Mouse (Mus musculus) intestine, embryonic 15.5 days (tissue): ENCODE results near the gene Ppp2ca. TPM values are rescaled to one million over a fixed set of nuclear protein-coding genes. Genes with fewer than 3 reads are reported as not detected.
"Not testable (repeated sequence)": the region's sequence is repeated elsewhere in the genome, so short reads cannot be mapped to it uniquely, and the experiment has no call there.

Experiments
- ATAC-seq: fragments of 200-750 bp; cut with Nextera tagmentation; 2 replicates; pipeline ENCODE4 v1.8.0; 2017; ENCODE audit warnings: moderate TSS enrichment, moderate library complexity
- H3K27ac ChIP-seq: fragments of 300-500 bp; sonication (generic); 2 replicates; pipeline ENCODE4 v1.5.1; 2015; ENCODE audit warnings: mild to moderate bottlenecking, inconsistent platforms
- H3K27me3 ChIP-seq: fragments of 300-500 bp; sonication (generic); replicated peaks from 2 replicates; pipeline ENCODE4 v1.6.1; 2015; ENCODE audit warnings: inconsistent platforms
- H3K36me3 ChIP-seq: fragments of 300-500 bp; sonication (generic); 2 replicates; pipeline ENCODE4 v1.6.1; 2015; ENCODE audit warnings: inconsistent platforms
- H3K4me1 ChIP-seq: fragments of 300-500 bp; sonication (generic); replicated peaks from 2 replicates; pipeline ENCODE4 v1.6.1; 2015; ENCODE audit warnings: inconsistent platforms
- H3K4me2 ChIP-seq: fragments of 300-500 bp; sonication (generic); replicated peaks from 2 replicates; pipeline ENCODE4 v1.6.1; 2015; ENCODE audit warnings: mild to moderate bottlenecking, inconsistent platforms
- H3K4me3 ChIP-seq: fragments of 300-500 bp; sonication (generic); replicated peaks from 2 replicates; pipeline ENCODE4 v1.5.1; 2015; ENCODE audit warnings: inconsistent platforms
- H3K9ac ChIP-seq: fragments of 300-500 bp; sonication (generic); 2 replicates; pipeline ENCODE4 v1.6.1; 2015; ENCODE audit warnings: inconsistent platforms
- H3K9me3 ChIP-seq: fragments of 300-500 bp; sonication (generic); 2 replicates; pipeline ENCODE4 v1.6.1; 2016; ENCODE audit warnings: inconsistent platforms
- WGBS: fragments of 180-500 bp; shearing (Covaris S2); methylation state at CpG from one replicate; pipeline ENCODE4 v1.1.7; 2015; 5-methylcytosine and 5-hydroxymethylcytosine counted together
- polyA plus RNA-seq: library from polyadenylated mRNA; unstranded; fragments of >200 nt; fragmentation: Nextera tagmentation; extraction: Ambion mirVana; gene quantifications from 2 replicates; pipeline ENCODE4 v1.2.1, GENCODE M21; 2015

The Ppp2ca gene
- polyA plus RNA-seq, 1 experiment from 2014 or later, result 69.3 TPM

DNA sequence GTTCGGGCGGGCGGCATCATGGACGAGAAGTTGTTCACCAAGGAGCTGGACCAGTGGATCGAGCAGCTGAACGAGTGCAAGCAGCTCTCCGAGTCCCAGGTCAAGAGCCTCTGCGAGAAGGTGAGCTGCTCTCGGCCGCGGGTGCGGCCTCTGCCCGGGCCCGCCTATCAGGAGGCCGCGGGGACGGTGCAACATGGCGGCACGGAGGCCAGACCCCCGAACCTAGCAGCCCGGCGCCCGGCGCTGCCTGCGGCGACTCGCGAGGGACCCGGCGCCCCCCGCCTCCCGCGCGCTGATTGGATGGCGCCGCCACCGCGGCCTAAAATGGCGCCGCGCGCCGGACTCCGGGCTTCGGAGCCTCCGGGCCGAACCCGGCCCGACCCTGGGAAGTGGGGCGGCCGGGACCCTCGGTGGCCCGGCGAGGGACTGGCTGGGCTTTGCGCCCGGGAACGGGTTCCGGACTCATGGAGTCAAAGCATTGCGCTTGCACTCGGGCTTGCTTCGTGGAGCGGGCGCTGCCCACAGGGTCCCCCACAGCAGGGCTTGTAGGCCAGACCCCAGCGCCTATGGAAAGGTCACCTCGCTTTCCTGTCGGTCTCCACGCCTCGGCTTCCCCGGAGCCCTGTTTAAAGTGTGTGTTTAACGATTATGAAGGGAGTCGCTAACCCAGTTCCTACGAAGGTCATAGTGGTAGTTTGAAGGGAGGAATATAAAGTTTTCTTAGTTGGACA, 715 bp downstream of the Ppp2ca start:
- peak overlapping the region; percentile 64 for H3K4me2 ChIP-seq
- ATAC-seq, result peak; percentile 79
- H3K9me3 ChIP-seq, result no peaks in the 10 kb centered on the region
- peak overlapping the region; percentile 100 for H3K27ac ChIP-seq
- H3K27me3 ChIP-seq, result no peaks in the 10 kb centered on the region
- H3K4me3 ChIP-seq, result peak overlapping the region; percentile 97
- under 1% methylated on average over 60 of the region's 72 CpGs for WGBS
- H3K36me3 ChIP-seq, result no peaks in the 10 kb centered on the region
- H3K9ac ChIP-seq, result peak overlapping the region; percentile 99
- peaks cover 18% of the 10 kb centered on the region for H3K4me1 ChIP-seq

DNA sequence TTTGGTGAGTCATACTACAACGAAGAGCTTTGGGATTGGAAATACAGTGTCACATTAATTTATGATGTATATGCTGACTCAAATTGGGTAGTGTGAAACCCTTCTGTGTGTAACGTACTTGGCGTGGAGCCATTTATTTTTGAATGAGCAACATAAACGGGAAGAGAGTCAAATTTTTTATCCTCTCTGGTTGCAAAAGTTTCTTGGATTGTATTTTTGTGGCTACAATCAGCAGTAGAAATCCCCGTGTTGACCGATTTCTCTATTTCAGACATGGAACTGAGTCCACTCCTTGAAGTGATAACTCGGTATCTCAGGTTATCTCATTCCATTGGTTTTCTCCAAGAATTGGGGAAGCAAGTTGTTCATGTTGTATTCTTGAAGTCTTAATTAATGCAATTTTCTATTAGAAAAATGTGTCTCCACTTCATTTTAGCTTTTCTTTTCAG, 1.3 kb downstream of the Ppp2ca start:
- Histone ChIP-seq H3K4me1 (peaks cover 16% of the 10 kb centered on the region), H3K27ac (peak overlapping the region; percentile 100), H3K9me3 (no peaks in the 10 kb centered on the region), H3K4me3 (peak overlapping the region; percentile 97), H3K36me3 (no peaks in the 10 kb centered on the region), H3K4me2 (peak overlapping the region; percentile 64), H3K27me3 (no peaks in the 10 kb centered on the region), H3K9ac (peak overlapping the region; percentile 99)
- no peak for ATAC-seq
- under 1% methylated on average over 7 of the region's 7 CpGs for WGBS

DNA sequence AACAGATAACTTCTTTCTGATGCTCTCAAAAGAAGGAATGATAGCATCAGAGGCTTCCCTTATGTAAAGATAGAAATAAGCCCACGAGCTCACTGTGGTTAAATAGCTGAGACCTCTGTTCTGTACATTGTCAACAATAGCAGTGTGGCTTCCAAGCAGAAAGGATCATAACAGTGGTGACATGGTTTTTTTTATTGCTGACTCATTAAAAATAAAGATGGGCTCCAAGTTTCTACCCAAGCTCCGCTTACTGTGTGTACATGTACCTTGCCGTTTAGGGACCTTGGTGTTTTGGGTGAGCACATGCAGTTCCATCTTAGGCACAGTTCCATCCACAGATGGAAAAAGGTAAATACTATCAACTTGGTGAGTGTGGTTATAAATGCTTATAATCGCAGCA, 4.5 kb downstream of the Ppp2ca start:
- Histone ChIP-seq H3K27me3 (no peaks in the 10 kb centered on the region), H3K36me3 (no peaks in the 10 kb centered on the region), H3K9me3 (no peaks in the 10 kb centered on the region), H3K4me2 (no peak overlapping the region), H3K27ac (no peak overlapping the region), H3K4me3 (no peak overlapping the region), H3K4me1 (peaks cover 10% of the 10 kb centered on the region), H3K9ac (no peak overlapping the region)
- ATAC-seq, result no peak
- WGBS, result 66% methylated on average over 4 of the region's 4 CpGs

DNA sequence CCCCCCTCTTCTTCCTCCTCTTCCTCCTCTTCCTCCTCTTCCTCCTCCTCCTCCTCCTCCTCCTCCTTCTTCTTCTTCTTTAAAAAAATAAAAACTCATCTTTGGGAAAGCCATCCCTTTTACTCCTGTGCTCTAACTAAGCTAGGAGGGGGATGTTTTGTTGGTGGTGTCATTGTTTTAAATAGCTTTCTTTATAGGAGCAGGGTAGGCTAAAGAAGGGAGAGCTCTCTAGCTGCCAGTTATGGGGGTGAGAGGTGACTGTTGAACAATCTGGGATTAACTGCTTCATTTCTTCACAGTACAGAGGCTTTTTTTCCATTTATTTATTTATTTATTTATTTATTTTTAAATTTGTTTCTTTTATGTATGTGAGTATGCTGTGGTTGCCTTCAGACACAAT, 7.0 kb downstream of the Ppp2ca start:
- Histone ChIP-seq H3K4me2 (no peak overlapping the region), H3K27ac (no peak overlapping the region), H3K4me3 (no peak overlapping the region), H3K9me3 (no peaks in the 10 kb centered on the region), H3K4me1 (peaks cover 6% of the 10 kb centered on the region), H3K27me3 (no peaks in the 10 kb centered on the region), H3K9ac (no peak overlapping the region), H3K36me3 (no peaks in the 10 kb centered on the region)
- ATAC-seq, result no peak

DNA sequence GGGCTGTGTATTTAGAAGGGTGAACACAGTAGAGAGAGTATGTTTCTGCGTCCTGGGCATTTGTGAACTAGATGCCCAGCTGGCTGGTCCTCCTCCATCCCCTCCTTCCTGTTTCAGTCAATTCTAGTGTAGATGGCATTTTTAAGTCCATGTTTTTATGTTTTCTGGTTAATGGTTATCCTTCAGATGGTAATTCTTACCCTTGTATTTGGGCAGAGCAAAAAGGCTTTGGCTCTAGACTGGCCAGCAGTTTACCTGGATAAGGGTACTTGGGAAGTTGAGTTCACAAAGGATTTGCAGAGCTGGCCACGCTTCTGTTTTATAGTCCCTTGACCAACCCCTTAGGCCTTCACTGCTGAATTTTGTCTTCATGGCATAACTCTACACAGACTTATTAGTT, 7.6 kb downstream of the Ppp2ca start:
- H3K36me3 ChIP-seq, result no peaks in the 10 kb centered on the region
- peaks cover 6% of the 10 kb centered on the region for H3K4me1 ChIP-seq
- no peaks in the 10 kb centered on the region for H3K27me3 ChIP-seq
- no peak overlapping the region for H3K9ac ChIP-seq
- H3K9me3 ChIP-seq, result no peaks in the 10 kb centered on the region
- H3K27ac ChIP-seq, result no peak overlapping the region
- no peak overlapping the region for H3K4me2 ChIP-seq
- WGBS, result 80% methylated on average over 2 of the region's 2 CpGs
- no peak overlapping the region for H3K4me3 ChIP-seq
- ATAC-seq, result no peak

DNA sequence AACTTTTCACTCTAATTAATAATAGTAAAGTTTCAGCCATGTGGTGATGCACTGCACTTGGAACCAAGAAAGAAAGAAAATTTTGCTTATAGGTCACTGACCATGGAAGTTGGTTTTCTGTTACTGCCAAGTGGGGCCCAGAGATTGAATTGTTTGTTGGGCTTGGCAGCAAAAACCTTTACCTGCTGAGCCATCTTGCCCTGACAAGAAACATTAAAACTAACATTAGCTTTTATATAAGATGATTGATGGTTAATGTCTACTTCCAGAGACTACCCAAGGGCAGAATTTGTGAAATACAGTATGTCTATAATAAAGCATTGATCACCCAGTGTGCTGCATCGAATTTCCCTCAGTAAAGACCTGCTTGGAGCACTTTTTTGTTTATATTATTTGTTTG, 8.0 kb downstream of the Ppp2ca start:
- WGBS, result 93% methylated on average over 1 of the region's 1 CpGs

DNA sequence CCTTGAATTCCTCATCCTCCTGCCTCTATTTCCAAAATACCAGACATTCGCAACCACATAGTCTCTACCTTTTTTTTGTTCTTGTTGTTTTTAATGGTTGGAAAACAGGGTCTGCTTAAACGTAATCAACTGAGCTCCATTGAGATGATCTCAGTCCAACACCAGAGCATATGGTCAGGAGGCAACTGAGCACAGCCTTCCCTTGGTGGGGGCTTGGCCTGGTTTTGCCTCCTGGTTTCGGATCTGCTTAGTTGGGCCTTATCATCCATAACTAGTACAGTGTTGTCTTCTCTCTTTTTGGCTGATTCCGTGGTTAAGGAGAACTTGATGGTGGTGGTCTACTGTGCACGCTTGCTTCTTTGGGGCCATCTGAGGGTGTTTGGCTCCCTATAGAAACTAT, 10.3 kb downstream of the Ppp2ca start:
- Histone ChIP-seq H3K27ac (no peak overlapping the region), H3K9me3 (no peaks in the 10 kb centered on the region), H3K36me3 (no peaks in the 10 kb centered on the region), H3K27me3 (no peaks in the 10 kb centered on the region), H3K4me3 (no peak overlapping the region), H3K4me2 (no peak overlapping the region), H3K4me1 (no peaks in the 10 kb centered on the region), H3K9ac (no peak overlapping the region)
- ATAC-seq, result no peak
- 89% methylated on average over 5 of the region's 5 CpGs for WGBS

More for the DNA sequence above, 8.0 kb downstream of the Ppp2ca start:
- Histone ChIP-seq H3K4me3 (no peak overlapping the region), H3K4me1 (peaks cover 2% of the 10 kb centered on the region), H3K36me3 (no peaks in the 10 kb centered on the region), H3K9me3 (no peaks in the 10 kb centered on the region), H3K27ac (no peak overlapping the region), H3K9ac (no peak overlapping the region), H3K4me2 (no peak overlapping the region), H3K27me3 (no peaks in the 10 kb centered on the region)
- no peak for ATAC-seq

DNA sequence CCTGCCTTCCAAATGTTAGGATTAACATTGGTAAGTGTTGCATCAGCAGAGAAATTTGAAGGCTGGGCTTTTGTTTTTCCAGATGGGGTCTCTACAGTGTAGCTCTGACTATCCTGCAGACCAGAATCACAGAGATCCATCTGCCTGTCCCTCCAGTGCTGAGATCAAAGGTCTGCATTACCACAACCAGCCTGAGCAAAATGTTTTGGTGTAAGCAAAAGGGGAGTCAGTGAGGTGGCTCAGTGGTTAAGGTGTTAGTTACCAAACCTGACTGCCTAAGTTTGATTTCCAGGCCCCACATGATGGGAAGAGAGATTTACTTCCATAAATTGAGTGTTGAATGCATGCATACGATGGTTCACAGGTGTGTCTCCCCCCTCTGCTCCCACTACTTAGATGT, 10.9 kb downstream of the Ppp2ca start:
- ATAC-seq, result no peak
- no peaks in the 10 kb centered on the region for H3K36me3 ChIP-seq
- H3K4me3 ChIP-seq, result no peak overlapping the region
- H3K9ac ChIP-seq, result no peak overlapping the region
- no peak overlapping the region for H3K4me2 ChIP-seq
- WGBS, result 82% methylated on average over 1 of the region's 1 CpGs
- H3K9me3 ChIP-seq, result no peaks in the 10 kb centered on the region
- no peaks in the 10 kb centered on the region for H3K27me3 ChIP-seq
- no peak overlapping the region for H3K27ac ChIP-seq
- no peaks in the 10 kb centered on the region for H3K4me1 ChIP-seq

DNA sequence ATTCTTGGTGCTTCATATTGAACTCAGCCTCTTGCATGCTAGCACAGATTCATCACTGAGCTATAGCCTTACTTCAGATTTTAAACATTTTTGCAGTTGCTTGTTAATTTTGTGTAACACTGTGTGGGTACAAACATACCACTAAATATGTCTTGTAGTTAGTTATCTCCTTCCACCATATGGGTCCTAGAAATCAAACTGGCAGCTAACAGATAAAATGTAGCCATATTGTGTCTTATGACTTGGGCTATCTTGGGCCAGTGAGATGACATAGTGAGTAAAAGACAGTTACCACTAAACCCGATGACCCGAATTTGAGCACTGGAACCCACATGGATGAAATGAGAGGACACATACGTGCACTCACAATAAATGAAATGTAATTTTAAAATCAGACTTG, 17.0 kb downstream of the Ppp2ca start:
- H3K27me3 ChIP-seq, result no peaks in the 10 kb centered on the region
- no peak overlapping the region for H3K4me2 ChIP-seq
- ATAC-seq, result no peak
- no peak overlapping the region for H3K4me3 ChIP-seq
- H3K9ac ChIP-seq, result no peak overlapping the region
- 95% methylated on average over 3 of the region's 3 CpGs for WGBS
- H3K9me3 ChIP-seq, result no peaks in the 10 kb centered on the region
- H3K4me1 ChIP-seq, result no peaks in the 10 kb centered on the region
- no peak overlapping the region for H3K27ac ChIP-seq
- peaks cover 45% of the 10 kb centered on the region for H3K36me3 ChIP-seq

DNA sequence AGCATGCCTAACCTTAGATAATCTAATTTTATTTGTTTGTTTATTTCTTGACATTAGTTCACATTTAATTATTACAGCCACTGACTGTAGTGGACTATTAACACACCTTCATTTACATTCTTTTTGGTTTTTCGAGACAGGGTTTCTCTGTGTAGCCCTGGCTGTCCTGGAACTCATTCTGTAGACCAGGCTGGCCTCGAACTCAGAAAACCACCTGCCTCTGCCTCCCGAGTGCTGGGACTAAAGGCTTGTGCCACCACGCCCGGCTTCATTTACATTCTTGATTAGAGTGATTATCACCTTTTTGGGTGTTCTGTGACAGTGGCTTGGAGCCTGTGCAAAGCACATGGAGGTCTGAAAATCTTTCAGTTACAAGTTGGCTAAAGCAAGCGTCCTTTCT, 17.6 kb downstream of the Ppp2ca start:
- H3K27me3 ChIP-seq, H3K9me3 ChIP-seq, H3K4me2 ChIP-seq, ATAC-seq, H3K4me3 ChIP-seq, H3K9ac ChIP-seq, H3K4me1 ChIP-seq, H3K27ac ChIP-seq: not testable (repeated sequence)
- 89% methylated on average over 6 of the region's 6 CpGs for WGBS
- peaks cover 48% of the 10 kb centered on the region for H3K36me3 ChIP-seq

DNA sequence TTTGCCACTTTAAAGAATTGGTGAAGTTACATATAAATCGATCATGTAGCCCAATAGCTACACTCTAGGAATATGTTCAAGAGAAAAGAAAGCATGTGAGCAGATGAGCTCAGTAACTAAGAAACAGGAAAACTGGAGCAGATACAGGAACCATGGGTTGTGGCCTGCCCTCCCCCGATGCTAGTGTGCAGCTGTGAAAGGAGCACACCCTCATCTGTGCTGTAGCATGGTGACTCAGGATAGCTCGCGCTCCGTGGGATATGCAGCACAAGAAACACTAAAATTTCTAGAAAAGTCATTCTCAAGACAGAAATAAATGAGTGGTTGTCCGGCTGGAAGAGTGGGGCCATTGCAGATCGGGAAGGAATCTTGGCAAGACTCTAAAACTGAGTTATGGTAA, 18.7 kb downstream of the Ppp2ca start:
- Histone ChIP-seq H3K9ac (no peak overlapping the region), H3K27ac (no peak overlapping the region), H3K9me3 (no peaks in the 10 kb centered on the region), H3K4me3 (no peak overlapping the region), H3K4me1 (no peaks in the 10 kb centered on the region), H3K36me3 (peaks cover 54% of the 10 kb centered on the region), H3K4me2 (no peak overlapping the region), H3K27me3 (no peaks in the 10 kb centered on the region)
- WGBS, result 94% methylated on average over 7 of the region's 7 CpGs
- ATAC-seq, result no peak

DNA sequence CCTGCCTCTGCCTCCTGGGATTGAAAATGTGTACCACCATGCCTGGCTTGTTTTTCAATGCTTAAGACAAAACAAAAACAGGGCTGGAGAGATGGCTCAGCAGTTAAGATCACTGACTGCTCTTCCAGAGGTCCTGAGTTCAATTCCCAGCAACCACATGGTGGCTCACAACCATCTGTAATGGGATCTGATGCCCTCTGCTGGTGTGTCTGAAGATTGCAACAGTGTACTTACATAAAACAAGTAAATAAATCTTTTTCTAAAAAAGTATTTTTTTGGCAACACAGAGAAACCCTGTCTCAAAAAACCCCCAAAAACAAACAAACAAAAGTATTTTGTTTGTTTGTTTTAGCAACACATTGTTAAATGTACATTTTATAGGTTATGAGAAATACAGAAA, 21.9 kb downstream of the Ppp2ca start:
- H3K9ac ChIP-seq, H3K27me3 ChIP-seq, H3K9me3 ChIP-seq, H3K4me2 ChIP-seq, ATAC-seq, H3K4me1 ChIP-seq, H3K27ac ChIP-seq, H3K4me3 ChIP-seq: not testable (repeated sequence)
- peaks cover 61% of the 10 kb centered on the region for H3K36me3 ChIP-seq

DNA sequence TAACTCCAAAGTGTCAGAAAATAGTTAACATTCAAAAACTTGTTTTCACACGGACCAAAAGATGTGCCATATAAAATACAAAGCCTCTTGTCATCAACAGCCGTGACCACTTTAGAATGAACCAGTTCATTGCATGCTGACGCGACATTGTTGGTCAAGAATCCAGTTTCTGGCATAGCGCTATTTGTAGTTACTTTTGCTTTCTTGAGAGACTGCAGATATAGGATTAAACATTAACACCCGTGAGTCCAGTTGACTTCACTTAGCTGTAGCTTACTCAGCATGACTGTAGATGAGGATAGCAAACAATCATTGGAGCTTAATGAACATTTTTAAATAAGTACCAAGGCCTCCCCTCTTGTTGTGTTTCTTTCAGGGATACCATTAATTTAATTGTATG, 23.6 kb downstream of the Ppp2ca start:
- no peak for ATAC-seq
- WGBS, result 85% methylated on average over 6 of the region's 6 CpGs
- Histone ChIP-seq H3K27ac (no peak overlapping the region), H3K36me3 (peaks cover 54% of the 10 kb centered on the region), H3K9me3 (no peaks in the 10 kb centered on the region), H3K9ac (no peak overlapping the region), H3K4me2 (no peak overlapping the region), H3K4me1 (no peaks in the 10 kb centered on the region), H3K4me3 (no peak overlapping the region), H3K27me3 (no peaks in the 10 kb centered on the region)
